Mouse (Mus musculus) yolk sac, embryonic 10.5 days (tissue): ENCODE results near the gene Olig2.
A peak's percentile ranks its signal among the peaks of the same experiment; 100 is the strongest.

ENCODE experiments used
- DNase-seq: peaks from one replicate; pipeline ENCODE4 v3.0.0-alpha.2; 2017; ENCODE audit warnings: low spot score

Gene Olig2

DNA sequence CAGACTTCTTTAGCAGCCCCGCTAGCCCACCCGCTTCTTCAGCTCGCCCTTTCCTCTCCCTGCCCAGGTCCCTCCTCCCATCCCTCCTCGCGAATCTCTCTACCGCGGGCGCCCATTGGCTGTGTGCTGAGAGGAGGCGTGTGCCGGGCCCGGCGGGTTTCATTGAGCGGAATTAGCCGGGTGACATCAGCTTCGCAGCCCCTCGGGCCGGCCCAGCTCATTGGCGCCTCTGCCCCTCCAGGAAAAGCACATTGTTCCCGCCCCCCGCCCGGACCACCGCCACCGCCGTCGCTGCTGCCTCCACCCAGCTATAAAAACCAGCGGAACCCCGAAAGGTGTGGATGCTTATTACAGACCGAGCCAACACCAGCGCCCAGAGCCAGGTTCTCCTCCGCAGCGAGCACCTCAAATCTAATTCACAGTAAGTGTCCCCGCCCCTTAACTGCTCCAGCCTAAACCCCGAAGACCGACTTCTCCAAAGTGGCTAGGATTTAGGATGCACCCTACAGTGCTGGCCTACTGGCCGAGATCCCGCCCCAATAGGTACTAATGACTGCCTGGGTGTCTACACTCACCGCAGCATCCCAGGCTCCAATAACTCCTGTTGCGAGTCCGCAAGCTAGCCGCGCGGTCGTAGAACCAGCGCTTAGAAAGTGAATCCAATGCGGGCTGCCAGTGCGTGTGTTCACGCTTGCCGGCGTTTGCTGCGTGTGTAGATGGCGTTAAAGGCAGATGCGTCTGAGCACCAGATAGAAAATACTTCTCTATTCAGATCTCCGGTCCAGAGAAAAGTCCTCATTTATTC, at the start of gene Olig2:
TSS of gene Olig2 (plus strand) at position 225 of the 805 bp plus-strand sequence.
- DNase-seq: peak; percentile 31

DNA sequence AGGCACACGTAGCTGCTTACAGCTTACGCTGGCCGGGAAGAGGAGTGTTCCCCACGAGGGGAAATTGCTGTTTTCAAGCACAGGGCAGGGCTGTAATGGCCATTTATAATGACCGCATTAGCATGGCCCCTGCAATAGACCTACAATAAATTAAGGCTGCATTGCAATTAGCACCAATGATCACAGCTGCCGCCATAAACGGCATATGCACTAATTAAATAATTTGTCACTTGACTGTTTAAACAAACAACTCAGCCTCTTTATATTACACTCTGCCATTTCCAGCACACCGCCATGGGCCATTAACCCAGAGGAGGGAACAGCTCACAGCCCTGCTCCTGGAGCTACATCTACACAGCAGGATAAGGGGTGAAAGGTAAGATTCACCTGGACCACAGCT, 49.4 kb upstream of the Olig2 start:
- no peak for DNase-seq

DNA sequence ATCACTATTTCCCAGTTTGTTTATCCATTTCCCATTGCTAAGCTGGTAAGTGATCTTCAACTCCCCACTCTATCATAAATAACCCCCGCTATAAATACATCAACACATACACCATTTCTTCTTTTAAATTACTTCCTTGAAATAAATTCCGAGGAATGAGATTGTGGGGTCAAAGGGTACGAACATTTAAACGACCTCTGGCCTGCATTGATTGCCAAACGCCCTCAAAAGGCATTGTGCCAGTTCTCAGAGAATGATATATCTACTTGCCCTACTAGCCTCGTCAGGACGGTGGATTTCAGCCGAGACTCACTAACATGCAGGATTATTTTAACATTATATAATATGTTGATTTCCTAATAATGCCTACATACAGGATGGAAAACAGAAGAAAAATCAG, 38.2 kb upstream of the Olig2 start:
- no peak for DNase-seq

GRCm38 (mm10) chr16:91187662-91188061, 37.6 kb upstream of the Olig2 start:
- DNase-seq: no peak

DNA sequence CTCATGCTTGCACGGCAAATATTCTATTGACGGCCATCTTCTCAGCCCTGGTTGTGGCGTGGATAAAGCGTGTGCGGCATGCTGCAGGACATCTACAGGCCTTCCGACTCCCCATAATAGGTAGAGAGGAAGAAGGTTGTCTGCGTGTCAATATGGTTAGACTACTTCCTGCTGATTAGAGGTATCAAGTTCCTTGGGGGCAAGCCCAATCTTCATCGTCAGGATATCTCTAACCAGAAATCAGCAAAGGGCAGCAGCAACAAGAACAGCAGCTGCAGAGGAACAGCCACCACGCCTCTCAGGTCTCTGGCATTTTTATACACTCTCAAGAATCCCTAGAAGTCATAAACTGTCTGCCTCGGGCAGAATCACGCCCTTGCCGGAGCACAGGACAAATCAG, 37.0 kb upstream of the Olig2 start:
- DNase-seq: no peak

- no peak for DNase-seq
Observed at GRCm38 (mm10) chr16:91191233-91191632, 34.0 kb upstream of the Olig2 start.

- no peak for DNase-seq
Observed at GRCm38 (mm10) chr16:91191663-91192237, 33.5 kb upstream of the Olig2 start.

- no peak for DNase-seq
Observed at GRCm38 (mm10) chr16:91192672-91193354, 32.4 kb upstream of the Olig2 start.

DNA sequence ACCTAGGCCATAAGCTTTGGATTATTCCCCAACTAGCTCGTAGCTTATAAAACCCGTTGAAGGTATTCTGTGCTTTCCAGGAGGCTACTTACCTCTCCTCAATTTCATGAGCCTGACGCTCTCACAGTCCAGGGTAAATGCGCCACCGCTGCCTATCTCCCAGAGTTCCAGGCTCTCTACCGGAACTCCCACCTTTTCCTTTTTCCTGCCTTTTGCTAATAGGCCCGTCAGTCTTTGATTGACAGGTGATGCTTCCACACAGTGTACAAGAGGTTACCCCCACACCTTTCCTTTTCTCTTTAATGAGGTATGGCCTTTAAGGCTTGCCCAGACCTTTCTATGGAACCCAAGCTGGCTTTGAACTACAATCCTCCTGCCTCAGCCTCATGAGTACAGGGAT, 25.4 kb upstream of the Olig2 start:
- DNase-seq: no peak

- no peak for DNase-seq
Observed at GRCm38 (mm10) chr16:91202989-91203388, 22.3 kb upstream of the Olig2 start.

DNA sequence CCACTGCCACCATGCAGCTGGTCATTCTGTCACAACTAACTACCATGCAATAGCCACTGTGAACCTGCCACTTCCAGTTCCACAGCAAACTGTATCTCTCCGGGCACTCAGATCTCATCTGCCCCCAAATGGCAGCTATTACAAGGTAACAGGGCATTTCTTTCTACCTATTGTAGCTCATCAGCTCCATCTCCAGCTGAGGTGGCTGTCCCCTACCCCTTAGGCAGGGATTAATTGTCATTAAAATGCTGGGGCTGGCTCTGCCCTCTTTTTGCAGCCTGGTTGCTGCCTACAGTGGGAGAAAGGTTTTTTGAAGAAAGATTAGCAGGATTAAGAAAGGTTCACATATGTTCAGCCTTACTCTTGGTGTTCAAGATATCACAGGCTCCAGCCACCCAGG, 18.9 kb upstream of the Olig2 start:
- no peak for DNase-seq

DNA sequence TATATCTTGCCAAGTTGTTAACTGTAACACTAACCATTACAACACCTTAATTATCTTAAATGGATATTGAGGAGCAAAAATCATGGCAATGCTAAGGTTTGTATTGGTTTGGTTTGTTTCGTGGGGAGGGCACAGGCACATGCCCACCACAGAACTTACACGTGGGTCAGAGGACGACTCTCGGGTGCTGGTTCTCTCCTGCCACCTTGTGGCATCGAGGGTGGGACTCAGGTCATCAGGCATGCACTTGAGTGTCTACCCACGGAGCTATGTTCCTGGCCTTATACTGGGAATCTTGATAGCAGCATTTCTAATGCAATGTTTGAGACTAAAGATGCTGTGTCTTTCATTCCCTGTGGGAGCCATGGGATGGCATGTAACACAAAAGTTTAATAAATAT, 8.2 kb upstream of the Olig2 start:
- DNase-seq: no peak

GRCm38 (mm10) chr16:91217948-91218347, 7.3 kb upstream of the Olig2 start:
- no peak for DNase-seq

DNA sequence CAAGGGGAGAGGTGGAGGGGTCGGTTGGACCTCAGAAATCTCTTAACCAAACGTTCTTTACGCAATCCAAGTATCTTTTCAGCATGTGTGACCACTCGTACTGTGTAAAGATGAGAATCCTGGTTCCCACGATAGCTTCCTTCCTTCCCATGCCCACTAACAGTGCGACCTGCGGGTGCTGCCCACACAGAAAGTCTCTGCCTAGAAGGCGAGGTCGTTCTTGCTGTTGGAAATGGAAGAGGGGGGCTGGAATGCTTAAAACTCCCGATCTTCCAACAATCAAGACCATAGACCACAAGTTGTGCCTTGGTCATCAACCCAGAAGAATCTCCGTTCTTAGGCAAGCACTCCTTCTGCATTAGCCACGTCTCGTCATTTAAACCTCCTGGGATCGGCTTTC, 6.0 kb upstream of the Olig2 start:
- DNase-seq: no peak

DNA sequence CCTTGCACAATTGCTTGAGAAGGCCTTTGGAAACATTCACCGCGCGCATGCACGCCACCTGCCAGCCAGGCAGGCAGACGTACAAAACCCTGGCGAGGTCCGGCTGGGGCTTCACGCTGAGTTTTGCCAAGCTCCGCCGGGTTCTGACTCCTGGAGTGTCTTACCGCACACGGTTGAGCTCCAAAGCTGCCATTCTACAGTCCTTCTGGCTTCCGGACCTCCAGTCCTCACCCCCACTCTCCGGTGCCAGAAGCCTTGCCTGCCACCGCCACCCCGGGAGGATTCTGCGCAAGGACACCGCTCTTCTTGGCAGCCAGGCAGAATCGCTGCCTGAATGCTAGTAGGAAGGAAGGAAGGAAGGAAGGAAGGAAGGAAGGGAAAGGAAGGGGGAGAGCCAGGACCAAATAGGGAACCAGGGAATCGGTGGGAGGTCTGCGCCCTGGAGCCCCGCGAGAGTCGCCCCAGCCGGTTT, 3.0 kb upstream of the Olig2 start:
- no peak for DNase-seq

DNA sequence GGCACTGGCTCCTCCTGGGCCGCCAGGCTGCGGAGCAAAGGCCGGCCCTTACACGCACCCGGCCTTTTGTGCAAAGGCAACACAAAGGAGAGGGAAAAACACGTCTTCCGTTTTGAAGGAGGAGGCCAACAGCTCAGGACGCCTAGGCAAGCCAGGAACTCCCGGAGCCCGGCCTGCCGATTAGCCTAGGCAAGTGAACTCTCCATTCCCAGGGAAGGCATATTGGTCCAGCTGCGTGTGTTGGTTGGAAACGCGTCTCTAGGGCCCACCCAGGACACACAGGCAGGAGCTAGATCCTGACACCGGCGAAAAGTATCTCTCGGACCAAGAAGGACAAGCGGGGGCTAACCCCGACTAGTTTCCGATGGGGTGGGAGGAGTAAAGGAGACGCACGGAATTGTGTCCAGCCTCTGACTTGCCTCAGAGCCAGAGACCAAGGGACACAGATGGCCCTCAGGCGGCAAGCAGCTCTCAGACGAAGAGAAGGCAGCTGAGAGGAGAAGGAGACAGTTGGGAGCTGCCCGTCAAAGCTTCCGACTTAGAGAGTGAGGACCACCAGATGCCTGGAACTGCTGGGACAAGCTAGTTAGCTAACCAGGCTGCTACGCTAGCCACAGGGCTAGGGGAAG, 2.5 kb upstream of the Olig2 start:
- DNase-seq: no peak

GRCm38 (mm10) chr16:91223327-91224067, 1.8 kb upstream of the Olig2 start:
- DNase-seq: no peak

DNA sequence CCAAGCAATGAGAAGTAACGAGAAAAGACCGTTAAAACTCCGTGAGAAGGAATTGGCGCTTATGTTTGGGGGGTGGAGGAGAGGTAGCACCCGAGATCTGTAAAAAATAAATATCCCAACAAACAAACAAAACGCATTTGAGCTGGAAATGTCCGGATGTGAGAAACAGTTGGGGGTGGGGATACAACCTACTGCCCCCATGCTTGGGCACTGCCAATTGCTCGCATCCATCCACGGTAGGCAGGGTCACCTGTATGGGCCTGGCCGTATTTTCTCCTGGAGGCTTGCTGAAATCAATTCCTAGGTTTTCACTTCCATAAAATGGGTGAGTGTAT, 1.2 kb upstream of the Olig2 start:
- no peak for DNase-seq

- peak; percentile 8 for DNase-seq
Observed at GRCm38 (mm10) chr16:91224481-91225232, 600 bp upstream of the Olig2 start.

- no peak for DNase-seq
Observed at GRCm38 (mm10) chr16:91226038-91226882, 1.0 kb downstream of the Olig2 start.
